Mouse (Mus musculus) small intestine, adult 2 months (tissue): Measurements from ENCODE around the gene Dnaaf3. TPM values are rescaled to one million over a fixed set of nuclear protein-coding genes. Genes with fewer than 3 reads are reported as not detected.
A peak's percentile ranks its signal among the peaks of the same experiment; 100 is the strongest.

Source experiments
- H3K27ac ChIP-seq: fragments of 200-500 bp; 2 replicates; pipeline ENCODE4 v1.5.1; 2012; ENCODE audit warnings: low read depth, low read length, control low read depth, inconsistent platforms; ENCODE audit not compliant: insufficient read depth
- H3K27me3 ChIP-seq: fragments of 200-500 bp; 2 replicates; pipeline ENCODE4 v1.6.1; 2012; ENCODE audit warnings: mild to moderate bottlenecking, moderate library complexity, low read length, inconsistent platforms; ENCODE audit not compliant: control insufficient read depth, insufficient read depth
- H3K36me3 ChIP-seq: fragments of 200-500 bp; 2 replicates; pipeline ENCODE4 v1.6.1; 2012; ENCODE audit warnings: mild to moderate bottlenecking, low read length, control low read depth, inconsistent platforms; ENCODE audit not compliant: control insufficient read depth, insufficient read depth
- H3K4me1 ChIP-seq: fragments of 200-500 bp; 2 replicates; pipeline ENCODE4 v1.6.1; 2012; ENCODE audit warnings: low read length, inconsistent platforms, mixed read lengths; ENCODE audit not compliant: control insufficient read depth, insufficient read depth, insufficient read length
- H3K4me3 ChIP-seq: fragments of 200-500 bp; 2 replicates; pipeline ENCODE4 v1.5.1; 2012; ENCODE audit warnings: low read depth, mild to moderate bottlenecking, control low read depth, inconsistent platforms, low read length, moderate library complexity
- CTCF ChIP-seq: fragments of 200-500 bp; IDR thresholded peaks from 2 replicates; pipeline ENCODE4 v1.5.1; 2012; ENCODE audit warnings: low read depth, mild to moderate bottlenecking, control low read depth, inconsistent platforms, low read length, moderate library complexity, mixed read lengths; ENCODE audit not compliant: insufficient replicate concordance, insufficient read length; ENCODE audit errors: extremely low read depth
- POLR2A ChIP-seq: fragments of 200-500 bp; IDR thresholded peaks from 2 replicates; pipeline ENCODE4 v1.6.1; 2012; ENCODE audit warnings: low read depth, mild to moderate bottlenecking, control low read depth, inconsistent platforms, low read length, moderate library complexity
- WGBS: fragments of 180-500 bp; shearing (Covaris S2); methylation state at CpG from one replicate; pipeline ENCODE4 v1.1.7; 2018; 5-methylcytosine and 5-hydroxymethylcytosine counted together
- polyA plus RNA-seq: library from polyadenylated mRNA; depleted of rRNA; stranded (reverse); fragments of >200 nt; gene quantifications from 2 replicates; pipeline ENCODE4 v1.2.3, GENCODE M21; 2012

Gene Dnaaf3
- polyA plus RNA-seq, 1 experiment: 1.9 TPM

GRCm38 (mm10) chr7:4518487-4518886, 13.8 kb downstream of the Dnaaf3 start:
- Histone ChIP-seq H3K4me1 (no peaks in the 10 kb centered on the region), H3K36me3 (no peaks in the 10 kb centered on the region), H3K27me3 (peaks cover 7% of the 10 kb centered on the region), H3K4me3 (no peak overlapping the region), H3K27ac (no peak overlapping the region)
- WGBS: 79% methylated on average over 1 of the region's 1 CpGs
- TF ChIP-seq POLR2A (no peak), CTCF (no peak)

GRCm38 (mm10) chr7:4516332-4517050, 15.8 kb downstream of the Dnaaf3 start, which contains the start of gene Tnnt1:
Gene Tnnt1 (minus strand): TSS chr7:4516382.
- Histone ChIP-seq H3K27ac (no peak within 1 kb of the TSS), H3K4me3 (no peak within 1 kb of the TSS), H3K4me1 (no peaks in the 10 kb centered on the region), H3K36me3 (no peaks in the 10 kb centered on the region), H3K27me3 (peaks cover 3% of the 10 kb centered on the region; the same call in 1 of the 2 replicates)
- TF ChIP-seq CTCF (no peak), POLR2A (no peak)
- 30% methylated on average over 4 of the region's 4 CpGs for WGBS

GRCm38 (mm10) chr7:4515853-4516252, 16.4 kb downstream of the Dnaaf3 start:
- Histone ChIP-seq H3K4me3 (no peak overlapping the region), H3K4me1 (no peaks in the 10 kb centered on the region), H3K36me3 (no peaks in the 10 kb centered on the region), H3K27me3 (no peaks in the 10 kb centered on the region; the same call in 1 of the 2 replicates), H3K27ac (no peak overlapping the region)
- TF ChIP-seq CTCF (no peak), POLR2A (no peak)
- WGBS: 65% methylated on average over 6 of the region's 6 CpGs

GRCm38 (mm10) chr7:4513829-4514712, 18.2 kb downstream of the Dnaaf3 start:
- peaks cover 2% of the 10 kb centered on the region for H3K4me1 ChIP-seq
- H3K4me3 ChIP-seq: no peak overlapping the region
- no peak overlapping the region for H3K27ac ChIP-seq
- TF ChIP-seq CTCF: no peak
- no peak for TF ChIP-seq POLR2A
- WGBS: 74% methylated on average over 6 of the region's 6 CpGs
- H3K36me3 ChIP-seq: no peaks in the 10 kb centered on the region
- H3K27me3 ChIP-seq: no peaks in the 10 kb centered on the region

- Histone ChIP-seq H3K27me3 (no peaks in the 10 kb centered on the region), H3K4me1 (peaks cover 2% of the 10 kb centered on the region), H3K4me3 (no peak overlapping the region), H3K27ac (no peak overlapping the region), H3K36me3 (no peaks in the 10 kb centered on the region)
- WGBS: 25% methylated on average over 13 of the region's 13 CpGs
- no peak for TF ChIP-seq POLR2A
- peak; percentile 93 for TF ChIP-seq CTCF
Observed at GRCm38 (mm10) chr7:4513236-4513635, 19.0 kb downstream of the Dnaaf3 start.

GRCm38 (mm10) chr7:4511489-4512224, 20.6 kb downstream of the Dnaaf3 start:
- H3K4me3 ChIP-seq: no peak overlapping the region
- TF ChIP-seq POLR2A: no peak
- H3K27me3 ChIP-seq: no peaks in the 10 kb centered on the region
- no peaks in the 10 kb centered on the region for H3K36me3 ChIP-seq
- WGBS: 63% methylated on average over 8 of the region's 8 CpGs
- no peak overlapping the region for H3K27ac ChIP-seq
- H3K4me1 ChIP-seq: peaks cover 2% of the 10 kb centered on the region

GRCm38 (mm10) chr7:4509863-4510608, 22.2 kb downstream of the Dnaaf3 start:
- 21% methylated on average over 24 of the region's 24 CpGs for WGBS
- no peaks in the 10 kb centered on the region for H3K36me3 ChIP-seq
- H3K4me3 ChIP-seq: peak overlapping the region; percentile 48
- no peak overlapping the region for H3K27ac ChIP-seq
- H3K27me3 ChIP-seq: no peaks in the 10 kb centered on the region
- no peak for TF ChIP-seq POLR2A
- peak; percentile 87 for TF ChIP-seq CTCF
- H3K4me1 ChIP-seq: peaks cover 2% of the 10 kb centered on the region
